Mouse (Mus musculus): ENCODE measurements around the gene Ppp4r2.

DNA sequence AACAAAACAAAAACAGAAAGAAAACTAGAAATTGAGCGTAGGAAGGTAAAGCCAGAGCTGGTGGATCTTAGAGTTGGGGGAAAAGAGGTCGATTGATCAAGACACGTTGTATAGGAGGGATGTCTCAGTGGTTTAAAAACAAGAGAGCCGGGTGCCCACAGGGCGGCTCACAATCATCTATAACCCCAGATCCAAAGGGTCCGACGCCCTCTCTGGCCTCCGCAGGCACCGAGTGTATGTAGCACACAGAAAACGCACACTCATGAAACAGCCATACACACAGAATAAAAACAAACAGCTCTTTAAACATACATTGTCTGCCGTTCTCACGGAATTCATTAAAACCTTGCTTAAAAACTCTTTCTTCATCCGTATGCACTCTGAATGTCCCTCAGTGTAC is 45.1 kb downstream of the Ppp4r2 start:
- TF ChIP-seq CTCF (IDR thresholded peaks at IDR 0.05; ENCODE audit: low read depth), result no peak
- no peak for TF ChIP-seq EP300 (IDR thresholded peaks at IDR 0.05; ENCODE audit: low read depth)

All from heart, postnatal 0 days (tissue).